Mouse (Mus musculus): ENCODE measurements around the gene Hist1h3a. TPM values are rescaled to one million over a fixed set of nuclear protein-coding genes. Genes with fewer than 3 reads are reported as not detected.

Hist1h3a gene
- polyA plus RNA-seq, 1 experiment = 22.8 TPM

- peak; percentile 98 for DNase-seq (ENCODE audit: low read depth)
- TF ChIP-seq CTCF (IDR thresholded peaks at IDR 0.05; ENCODE audit: borderline replicate concordance, extremely low read depth, insufficient read depth, insufficient read length) (no peak), POLR2A (IDR thresholded peaks at IDR 0.05; ENCODE audit: borderline replicate concordance, extremely low read depth, insufficient read depth, insufficient read length, poor library complexity, severe bottlenecking) (peak; percentile 35; the same call in 1 of the 2 replicates)
Observed at GRCm38 (mm10) chr13:23756790-23757189, 5.4 kb downstream of the Hist1h3a start, which contains the start of gene Hist1h4b. Gene Hist1h4b, plus strand, starts transcription at chr13:23757013.

DNA sequence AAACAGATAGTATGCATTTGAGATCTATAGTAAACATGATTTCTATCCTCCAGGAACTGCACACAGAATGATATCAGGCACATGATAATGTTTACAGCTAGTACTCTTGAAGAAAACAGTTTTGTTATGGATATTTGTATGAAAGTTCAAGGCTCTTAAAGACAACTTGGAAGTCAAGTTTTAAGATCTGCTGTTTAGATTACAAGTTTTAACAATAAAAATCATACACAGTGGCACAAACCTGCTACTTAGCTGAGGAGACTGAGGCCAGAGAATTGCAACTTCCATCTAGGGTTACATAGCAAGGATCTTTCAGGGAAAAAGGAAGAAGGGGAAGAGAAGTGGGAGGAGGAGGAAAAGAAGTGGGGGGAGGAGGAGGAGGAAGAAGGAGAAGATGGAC lies 7.2 kb downstream of the Hist1h3a start:
- no peak for DNase-seq (ENCODE audit: low read depth)
- no peak for TF ChIP-seq POLR2A (IDR thresholded peaks at IDR 0.05; ENCODE audit: borderline replicate concordance, extremely low read depth, insufficient read depth, insufficient read length, poor library complexity, severe bottlenecking)
- no peak for TF ChIP-seq CTCF (IDR thresholded peaks at IDR 0.05; ENCODE audit: borderline replicate concordance, extremely low read depth, insufficient read depth, insufficient read length)

DNA sequence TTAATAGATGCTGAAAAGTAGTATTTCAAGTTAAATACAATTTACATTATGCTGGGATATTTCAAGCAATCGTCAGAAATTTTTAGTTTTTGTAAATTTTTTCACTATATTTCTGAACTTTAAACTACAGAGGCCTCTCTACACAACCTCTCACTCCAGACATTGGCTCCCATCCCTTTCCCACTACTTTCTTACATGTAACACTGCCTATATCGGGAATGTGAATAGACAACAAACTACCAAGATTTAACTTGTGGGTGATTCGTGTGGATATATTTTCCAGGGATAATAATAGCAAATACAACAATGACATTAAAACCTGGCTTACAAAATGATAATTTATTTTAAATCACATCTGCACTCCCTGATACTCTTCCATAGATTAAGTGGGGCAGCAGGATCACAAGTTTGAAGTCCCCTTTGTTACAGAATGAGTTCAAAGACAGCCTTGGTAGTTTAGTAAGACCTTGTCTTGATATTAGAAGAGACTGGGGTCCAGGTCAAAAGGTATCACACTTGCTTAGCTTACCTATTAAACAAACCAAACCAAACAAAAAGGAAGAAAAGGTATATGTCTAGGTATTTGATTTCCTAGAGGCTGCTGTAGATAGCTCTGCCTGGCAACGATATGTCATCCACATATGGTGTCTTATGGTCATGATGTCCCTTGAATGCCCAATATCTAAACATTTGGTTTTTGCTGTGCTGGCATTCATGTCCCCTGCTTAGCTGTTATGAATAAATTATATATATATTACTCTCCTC lies 8.7 kb downstream of the Hist1h3a start:
- TF ChIP-seq POLR2A (IDR thresholded peaks at IDR 0.05; ENCODE audit: borderline replicate concordance, extremely low read depth, insufficient read depth, insufficient read length, poor library complexity, severe bottlenecking) (no peak), CTCF (IDR thresholded peaks at IDR 0.05; ENCODE audit: borderline replicate concordance, extremely low read depth, insufficient read depth, insufficient read length) (no peak)
- no peak for DNase-seq (ENCODE audit: low read depth)

DNA sequence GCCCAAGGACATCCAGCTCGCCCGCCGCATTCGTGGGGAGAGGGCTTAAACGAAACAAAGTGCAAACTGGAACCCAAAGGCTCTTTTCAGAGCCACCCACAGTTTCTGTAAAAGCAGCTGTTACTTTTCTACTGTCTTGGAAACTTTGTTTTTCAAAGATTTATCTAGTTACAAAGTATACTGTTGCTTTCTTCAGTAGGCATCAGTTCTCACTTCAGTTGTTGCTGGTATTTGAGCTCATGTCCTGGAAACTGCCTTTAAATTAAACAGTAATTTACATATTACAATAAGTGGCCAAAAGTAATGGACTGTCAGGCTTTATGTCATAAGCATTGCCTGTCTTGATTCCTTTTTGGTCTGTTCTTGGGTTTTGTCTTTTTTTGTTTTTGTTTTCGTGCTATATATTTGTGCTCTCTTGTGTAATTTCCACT lies 9.4 kb downstream of the Hist1h3a start:
- TF ChIP-seq CTCF (IDR thresholded peaks at IDR 0.05; ENCODE audit: borderline replicate concordance, extremely low read depth, insufficient read depth, insufficient read length) = no peak
- no peak for TF ChIP-seq POLR2A (IDR thresholded peaks at IDR 0.05; ENCODE audit: borderline replicate concordance, extremely low read depth, insufficient read depth, insufficient read length, poor library complexity, severe bottlenecking)
- DNase-seq (ENCODE audit: low read depth) = no peak

- peak; percentile 98 for DNase-seq (ENCODE audit: low read depth)
- 0 out of 2 replicates have a peak, but pooled peaks have one; percentile 17 for TF ChIP-seq POLR2A (IDR thresholded peaks at IDR 0.05; ENCODE audit: borderline replicate concordance, extremely low read depth, insufficient read depth, insufficient read length, poor library complexity, severe bottlenecking)
Observed at GRCm38 (mm10) chr13:23752067-23752741, 10.0 kb downstream of the Hist1h3a start, which contains the start of gene Hist1h3b. Gene Hist1h3b, plus strand, starts transcription at chr13:23752267.

GRCm38 (mm10) chr13:23751478-23751956 lies 10.7 kb downstream of the Hist1h3a start:
- peak; percentile 58 for DNase-seq (ENCODE audit: low read depth)

DNA sequence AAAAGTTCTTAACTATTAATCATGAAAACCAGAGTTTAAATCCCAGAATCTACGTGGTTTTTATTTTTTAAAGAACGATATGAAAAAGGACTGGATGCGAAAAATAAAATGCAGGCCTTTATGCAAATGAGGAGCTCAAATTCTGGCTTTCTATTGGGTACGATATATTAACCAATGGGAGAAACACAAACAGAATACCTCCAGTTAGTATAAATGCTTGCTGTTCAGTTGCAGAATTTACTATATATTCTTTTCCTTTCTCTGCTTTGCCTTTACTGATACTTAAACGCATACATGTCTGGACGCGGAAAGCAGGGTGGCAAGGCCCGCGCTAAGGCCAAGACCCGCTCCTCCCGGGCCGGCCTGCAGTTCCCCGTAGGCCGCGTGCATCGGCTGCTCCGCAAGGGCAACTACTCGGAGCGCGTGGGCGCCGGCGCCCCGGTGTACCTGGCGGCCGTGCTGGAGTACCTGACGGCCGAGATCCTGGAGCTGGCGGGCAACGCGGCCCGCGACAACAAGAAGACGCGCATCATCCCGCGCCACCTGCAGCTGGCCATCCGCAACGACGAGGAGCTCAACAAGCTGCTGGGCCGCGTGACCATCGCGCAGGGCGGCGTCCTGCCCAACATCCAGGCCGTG lies 11.2 kb downstream of the Hist1h3a start, which contains the start of gene Hist1h2ab:
Gene Hist1h2ab (plus strand): TSS at position 288 of the 639 bp plus-strand sequence.
- peak; percentile 93 for DNase-seq (ENCODE audit: low read depth)
- TF ChIP-seq POLR2A (IDR thresholded peaks at IDR 0.05; ENCODE audit: borderline replicate concordance, extremely low read depth, insufficient read depth, insufficient read length, poor library complexity, severe bottlenecking) = peak; percentile 11; the same call in 1 of the 2 replicates

More at GRCm38 (mm10) chr13:23751478-23751956, 10.7 kb downstream of the Hist1h3a start:
- TF ChIP-seq POLR2A (IDR thresholded peaks at IDR 0.05; ENCODE audit: borderline replicate concordance, extremely low read depth, insufficient read depth, insufficient read length, poor library complexity, severe bottlenecking) (no peak), CTCF (IDR thresholded peaks at IDR 0.05; ENCODE audit: borderline replicate concordance, extremely low read depth, insufficient read depth, insufficient read length) (no peak)

GRCm38 (mm10) chr13:23749563-23750121 lies 12.5 kb downstream of the Hist1h3a start:
- no peak for DNase-seq (ENCODE audit: low read depth)
- TF ChIP-seq POLR2A (IDR thresholded peaks at IDR 0.05; ENCODE audit: borderline replicate concordance, extremely low read depth, insufficient read depth, insufficient read length, poor library complexity, severe bottlenecking) (no peak), CTCF (IDR thresholded peaks at IDR 0.05; ENCODE audit: borderline replicate concordance, extremely low read depth, insufficient read depth, insufficient read length) (no peak)

DNA sequence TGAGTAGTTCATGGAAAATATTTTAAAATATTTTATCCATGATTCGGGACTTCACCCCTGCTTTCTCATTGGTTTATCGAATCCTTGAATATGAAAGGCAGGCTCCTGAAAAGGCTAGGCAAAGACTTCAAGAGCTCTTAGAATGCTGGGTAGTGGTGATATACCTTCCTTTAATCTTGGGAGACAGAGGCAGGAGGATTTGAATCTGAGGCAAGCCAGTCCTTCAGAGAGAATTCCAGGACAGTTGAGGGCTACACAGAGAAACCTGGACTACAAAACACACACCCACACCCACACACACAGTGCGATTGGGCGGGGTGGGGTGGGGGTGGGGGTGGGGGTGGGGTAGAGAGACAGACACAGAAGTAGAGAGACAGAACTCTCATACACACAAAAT lies 14.3 kb downstream of the Hist1h3a start:
- TF ChIP-seq CTCF (IDR thresholded peaks at IDR 0.05; ENCODE audit: borderline replicate concordance, extremely low read depth, insufficient read depth, insufficient read length) = no peak
- no peak for TF ChIP-seq POLR2A (IDR thresholded peaks at IDR 0.05; ENCODE audit: borderline replicate concordance, extremely low read depth, insufficient read depth, insufficient read length, poor library complexity, severe bottlenecking)
- no peak for DNase-seq (ENCODE audit: low read depth)

- DNase-seq (ENCODE audit: low read depth) = no peak
Observed at GRCm38 (mm10) chr13:23747081-23747891, 14.9 kb downstream of the Hist1h3a start.

GRCm38 (mm10) chr13:23746201-23747080 lies 15.7 kb downstream of the Hist1h3a start, which contains the start of gene Hist1h2bb:
Gene Hist1h2bb, plus strand, starts transcription at chr13:23746734.
- peak; percentile 98 for DNase-seq (ENCODE audit: low read depth)

More at GRCm38 (mm10) chr13:23747081-23747891, 14.9 kb downstream of the Hist1h3a start:
- TF ChIP-seq CTCF (IDR thresholded peaks at IDR 0.05; ENCODE audit: borderline replicate concordance, extremely low read depth, insufficient read depth, insufficient read length) = no peak
- TF ChIP-seq POLR2A (IDR thresholded peaks at IDR 0.05; ENCODE audit: borderline replicate concordance, extremely low read depth, insufficient read depth, insufficient read length, poor library complexity, severe bottlenecking) = no peak

Measured in brain, embryonic 14.5 days (tissue).